Mouse (Mus musculus) stomach, postnatal 0 days (tissue): ENCODE data around the gene Sh2d3c.

ENCODE experiments used
- CTCF ChIP-seq: IDR thresholded peaks from 2 replicates; pipeline ENCODE4 v1.5.1; 2016; ENCODE audit warnings: antibody characterized with exemption, low read depth, mild to moderate bottlenecking, moderate library complexity
- EP300 ChIP-seq: optimal IDR thresholded peaks from 2 replicates; pipeline ENCODE3; 2016; ENCODE audit warnings: antibody characterized with exemption

GRCm38 (mm10) chr2:32684681-32685428, 36.0 kb upstream of the Sh2d3c start:
- TF ChIP-seq EP300 (no peak), CTCF (no peak)
